Mouse (Mus musculus) CH12.LX (cell line): ENCODE measurements at regions not wholly inside any gene's neighbourhood (a gene's known extent, or its start where the extent isn't known, plus 50 kb on each side); places are given as distances from the start of the nearest gene placed in this dataset.

ENCODE experiments used
- DNase-seq: peaks from one replicate; pipeline ENCODE4 v3.0.0-alpha.2; 2013; ENCODE audit errors: extremely low read depth
- H3K27ac ChIP-seq: 2 replicates; pipeline ENCODE4 v1.5.1; 2012; ENCODE audit warnings: low read depth, mild to moderate bottlenecking, control low read depth, moderate library complexity; ENCODE audit not compliant: insufficient read depth
- H3K27me3 ChIP-seq: replicated peaks from 2 replicates; pipeline ENCODE3; 2012; ENCODE audit warnings: inconsistent platforms
- H3K36me3 ChIP-seq, 2 experiments: replicated peaks in 1 of 2; 2 replicates each; pipeline versions ENCODE3 to v1.6.1; 2012; ENCODE audit warnings: inconsistent platforms in 1 of 2, low read length in 1 of 2, mild to moderate bottlenecking in 1 of 2, mixed read lengths in 1 of 2, moderate library complexity in 1 of 2; ENCODE audit not compliant: control insufficient read depth in 1 of 2, insufficient read depth in 1 of 2
- H3K4me1 ChIP-seq, 2 experiments: 2 replicates each; pipeline ENCODE4 v1.6.1; 2012; ENCODE audit warnings: inconsistent platforms in 1 of 2, moderate library complexity in 1 of 2; ENCODE audit not compliant: insufficient read depth in 2 of 2, control insufficient read depth in 1 of 2
- H3K4me2 ChIP-seq: 2 replicates; pipeline ENCODE4 v1.6.1; 2012; ENCODE audit warnings: low read depth, mild to moderate bottlenecking, control low read depth; ENCODE audit not compliant: poor library complexity, insufficient read depth, severe bottlenecking
- H3K4me3 ChIP-seq, 3 experiments: fragments of 150-350 bp in 1 of 3; sonication (generic) in 1 of 3; replicated peaks in 1 of 3; 2 replicates each; pipeline versions ENCODE3 to v1.5.1; 2011 to 2012; ENCODE audit warnings: low read depth in 2 of 3, low read length in 2 of 3, mild to moderate bottlenecking in 2 of 3, moderate library complexity in 2 of 3, control low read depth in 1 of 3, improper control_type of control experiment in 1 of 3, inconsistent platforms in 1 of 3, mixed read lengths in 1 of 3; ENCODE audit not compliant: poor library complexity in 1 of 3
- H3K79me2 ChIP-seq: replicated peaks from 2 replicates; pipeline ENCODE4 v1.6.1; 2012; ENCODE audit warnings: mild to moderate bottlenecking, moderate library complexity; ENCODE audit not compliant: control insufficient read depth, poor library complexity, insufficient read depth, severe bottlenecking; ENCODE audit errors: extremely low read depth
- H3K9ac ChIP-seq: 2 replicates; pipeline ENCODE4 v1.6.1; 2012; ENCODE audit warnings: low read depth, mild to moderate bottlenecking, control low read depth, moderate library complexity; ENCODE audit not compliant: insufficient read depth
- H3K9me3 ChIP-seq: replicated peaks from 2 replicates; pipeline ENCODE3; 2012; ENCODE audit warnings: low read length, inconsistent platforms, mixed read lengths
- CTCF ChIP-seq, 2 experiments: IDR thresholded peaks in 1 of 2; conservative IDR thresholded peaks in 1 of 2; 2 replicates each; pipeline ENCODE4 v1.5.1; 2011 to 2012; ENCODE audit warnings: low read depth in 2 of 2, low read length in 2 of 2, improper control_type of control experiment in 1 of 2, inconsistent platforms in 1 of 2, mild to moderate bottlenecking in 1 of 2, moderate library complexity in 1 of 2
- E2F4 ChIP-seq: IDR thresholded peaks from 2 replicates; pipeline ENCODE4 v1.6.1; 2011; ENCODE audit warnings: low read depth, low read length, improper control_type of control experiment; ENCODE audit not compliant: insufficient replicate concordance
- GABPA ChIP-seq: IDR thresholded peaks from 2 replicates; pipeline ENCODE4 v1.6.1; 2012; ENCODE audit warnings: low read depth, low read length, improper control_type of control experiment, inconsistent platforms; ENCODE audit not compliant: insufficient replicate concordance
- JUND ChIP-seq: conservative IDR thresholded peaks from 2 replicates; pipeline ENCODE4 v1.6.1; 2011; ENCODE audit warnings: low read depth, low read length, improper control_type of control experiment
- MAFK ChIP-seq: IDR thresholded peaks from 2 replicates; pipeline ENCODE4 v1.6.1; 2011; ENCODE audit warnings: low read length, improper control_type of control experiment; ENCODE audit not compliant: insufficient replicate concordance
- MAZ ChIP-seq: IDR thresholded peaks from 2 replicates; pipeline ENCODE4 v1.6.1; 2012; ENCODE audit warnings: low read depth, mild to moderate bottlenecking, inconsistent platforms, low read length, improper control_type of control experiment, moderate library complexity
- MEF2A ChIP-seq: IDR thresholded peaks from 2 replicates; pipeline ENCODE4 v1.6.1; 2014; ENCODE audit warnings: low read depth, mild to moderate bottlenecking, inconsistent platforms, low read length, improper control_type of control experiment, borderline replicate concordance
- MXI1 ChIP-seq: IDR thresholded peaks from 2 replicates; pipeline ENCODE4 v1.6.1; 2011; ENCODE audit warnings: mild to moderate bottlenecking, low read depth, low read length, improper control_type of control experiment
- MYC ChIP-seq: IDR thresholded peaks from 2 replicates; pipeline ENCODE4 v1.6.1; 2011; ENCODE audit warnings: low read depth, mild to moderate bottlenecking, improper control_type of control experiment, low read length
- NELFE ChIP-seq: IDR thresholded peaks from 2 replicates; pipeline ENCODE4 v1.6.1; 2011; ENCODE audit warnings: low read depth, low read length, improper control_type of control experiment
- POLR2AphosphoS2 ChIP-seq: IDR thresholded peaks from 2 replicates; pipeline ENCODE4 v1.6.1; 2011; ENCODE audit warnings: low read depth, low read length, improper control_type of control experiment
- RCOR1 ChIP-seq: conservative IDR thresholded peaks from 2 replicates; pipeline ENCODE4 v1.6.1; 2012; ENCODE audit warnings: low read depth, mild to moderate bottlenecking, inconsistent platforms, low read length, improper control_type of control experiment
- SIN3A ChIP-seq: IDR thresholded peaks from 2 replicates; pipeline ENCODE4 v1.6.1; 2012; ENCODE audit warnings: low read length, improper control_type of control experiment, inconsistent platforms
- SMC3 ChIP-seq: IDR thresholded peaks from 2 replicates; pipeline ENCODE4 v1.6.1; 2011; ENCODE audit warnings: low read depth, low read length, improper control_type of control experiment
- TBP ChIP-seq: conservative IDR thresholded peaks from 2 replicates; pipeline ENCODE4 v1.6.1; 2011; ENCODE audit warnings: low read depth, low read length, improper control_type of control experiment
- TCF12 ChIP-seq: IDR thresholded peaks from 2 replicates; pipeline ENCODE4 v1.6.1; 2014; ENCODE audit warnings: low read depth, mild to moderate bottlenecking, inconsistent platforms, low read length, improper control_type of control experiment
- USF1 ChIP-seq: IDR thresholded peaks from 2 replicates; pipeline ENCODE4 v1.6.1; 2014; ENCODE audit warnings: low read depth, mild to moderate bottlenecking, inconsistent platforms, low read length, improper control_type of control experiment
- ZC3H11A ChIP-seq: IDR thresholded peaks from 2 replicates; pipeline ENCODE4 v1.6.1; 2012; ENCODE audit warnings: low read depth, mild to moderate bottlenecking, inconsistent platforms, low read length, improper control_type of control experiment
- ZMIZ1 ChIP-seq: IDR thresholded peaks from 2 replicates; pipeline ENCODE4 v1.6.1; 2012; ENCODE audit warnings: low read depth, mild to moderate bottlenecking, inconsistent platforms, low read length, improper control_type of control experiment
- ZNF384 ChIP-seq: IDR thresholded peaks from 2 replicates; pipeline ENCODE4 v1.6.1; 2012; ENCODE audit warnings: low read depth, low read length, improper control_type of control experiment, inconsistent platforms
- dilution Hi-C: fragments of 300-500 bp; cut with MboI; formaldehyde crosslinking; loops from 2 replicates; pipeline ENCODE4 v1.14.3; 2020; ENCODE audit warnings: low sequenced_read_pairs; ENCODE audit not compliant: extremely low pct_unique_long_range_greater_than_20kb, extremely low pct_ligation_motif_present
- in situ Hi-C: fragments of 300-500 bp; cut with MboI; formaldehyde crosslinking; loops from 3 replicates; pipeline ENCODE4 v1.14.3; 2019; ENCODE audit warnings: low sequenced_read_pairs, low pct_ligation_motif_present, low pct_unique_long_range_greater_than_20kb, mixed read lengths

- Histone ChIP-seq H3K4me3 (no peak overlapping the region), H3K27ac (no peak overlapping the region), H3K27me3 (no peaks in the 10 kb centered on the region), H3K9ac (no peak overlapping the region), H3K9me3 (peaks cover 2% of the 10 kb centered on the region)
- in situ Hi-C loops, result no loop called here
- TF ChIP-seq ZNF384 (no peak), TBP (no peak), JUND (no peak), ZC3H11A (no peak), USF1 (no peak), RCOR1 (no peak), SIN3A (no peak), MXI1 (no peak), SMC3 (no peak)
- TF ChIP-seq, all 38 proteins: peak for 0
- H3K4me2 ChIP-seq, result no peak overlapping the region
- H3K36me3 ChIP-seq, result no peaks in the 10 kb centered on the region
- dilution Hi-C loops, result no loop called here
- H3K4me1 ChIP-seq, result peaks cover 0 to 6% of the 10 kb centered on the region in 2 experiments; a peak in 1 of 4 replicates
- H3K79me2 ChIP-seq, result no peaks in the 10 kb centered on the region
- DNase-seq, result no peak
Observed at GRCm38 (mm10) chrX:11952193-11952592, 208.0 kb downstream of the Bcor start.

GRCm38 (mm10) chrX:11956194-11956593 lies 204.0 kb downstream of the Bcor start:
- H3K36me3 ChIP-seq, result no peaks in the 10 kb centered on the region
- no peak overlapping the region for H3K9ac ChIP-seq
- in situ Hi-C loops (no loop called here), dilution Hi-C loops (no loop called here)
- peaks cover under 1 to 6% of the 10 kb centered on the region in 2 experiments for H3K4me1 ChIP-seq
- no peak for DNase-seq
- H3K27me3 ChIP-seq, result no peaks in the 10 kb centered on the region
- TF ChIP-seq TCF12 (no peak), ZNF384 (no peak), SIN3A (no peak), MYC (no peak), CTCF (conservative IDR thresholded peaks at IDR 0.05 in 1 of 2, IDR thresholded peaks at IDR 0.05 in 1 of 2; ENCODE audit: low read depth in 2 of 2, low read length in 2 of 2) (no peak), ZC3H11A (no peak), POLR2AphosphoS2 (no peak), JUND (no peak), ZMIZ1 (no peak), E2F4 (no peak), NELFE (no peak), GABPA (no peak), RCOR1 (no peak), MAZ (no peak), MAFK (no peak), MEF2A (no peak)
- peaks cover 5% of the 10 kb centered on the region for H3K9me3 ChIP-seq
- no peak overlapping the region for H3K4me3 ChIP-seq
- no peak overlapping the region for H3K4me2 ChIP-seq
- no peak overlapping the region for H3K27ac ChIP-seq
- H3K79me2 ChIP-seq, result no peaks in the 10 kb centered on the region
